Mouse (Mus musculus): ENCODE measurements around the gene Mrpl20. TPM values are rescaled to one million over a fixed set of nuclear protein-coding genes. Genes with fewer than 3 reads are reported as not detected.
A peak's percentile ranks its signal among the peaks of the same experiment; 100 is the strongest.

Mrpl20 gene
- polyA plus RNA-seq (2017; shearing (Covaris generic)) = 100 to 1,000 TPM; 105 to 200 (median 117) TPM

DNA sequence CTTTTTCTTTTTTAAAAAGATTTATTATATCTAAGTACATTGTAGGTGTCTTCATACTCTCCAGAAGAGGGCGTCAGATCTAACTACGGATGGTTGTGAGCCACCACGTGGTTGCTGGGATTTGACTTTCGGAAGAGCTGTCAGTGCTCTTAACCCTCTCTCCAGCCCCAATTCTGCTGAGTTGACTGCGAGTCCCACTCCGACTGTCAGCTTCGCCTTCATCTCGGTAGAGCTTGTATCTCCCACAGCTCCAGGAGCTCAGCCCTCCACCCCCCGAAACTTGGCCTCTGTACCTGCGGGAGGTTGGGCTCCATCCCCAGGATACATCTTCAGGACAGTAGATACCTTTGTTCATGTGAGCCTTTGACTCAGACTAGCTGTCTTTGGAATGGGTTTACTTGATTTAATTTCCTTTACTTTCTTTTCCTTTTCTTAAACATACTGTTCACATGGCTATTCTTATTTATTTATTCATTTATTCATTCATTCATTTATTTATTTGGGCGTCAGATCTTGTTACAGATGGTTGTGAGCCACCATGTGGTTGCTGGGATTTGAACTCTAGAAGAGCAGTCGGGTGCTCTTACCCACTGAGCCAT is at the start of gene Mrpl20:
TSS of gene Mrpl20 (plus strand) at position 138 of the 599 bp plus-strand sequence.
- ATAC-seq = peak; percentile 57

- ATAC-seq = no peak
Measured at GRCm38 (mm10) chr4:155757011-155757410, 45.7 kb upstream of the Mrpl20 start.

DNA sequence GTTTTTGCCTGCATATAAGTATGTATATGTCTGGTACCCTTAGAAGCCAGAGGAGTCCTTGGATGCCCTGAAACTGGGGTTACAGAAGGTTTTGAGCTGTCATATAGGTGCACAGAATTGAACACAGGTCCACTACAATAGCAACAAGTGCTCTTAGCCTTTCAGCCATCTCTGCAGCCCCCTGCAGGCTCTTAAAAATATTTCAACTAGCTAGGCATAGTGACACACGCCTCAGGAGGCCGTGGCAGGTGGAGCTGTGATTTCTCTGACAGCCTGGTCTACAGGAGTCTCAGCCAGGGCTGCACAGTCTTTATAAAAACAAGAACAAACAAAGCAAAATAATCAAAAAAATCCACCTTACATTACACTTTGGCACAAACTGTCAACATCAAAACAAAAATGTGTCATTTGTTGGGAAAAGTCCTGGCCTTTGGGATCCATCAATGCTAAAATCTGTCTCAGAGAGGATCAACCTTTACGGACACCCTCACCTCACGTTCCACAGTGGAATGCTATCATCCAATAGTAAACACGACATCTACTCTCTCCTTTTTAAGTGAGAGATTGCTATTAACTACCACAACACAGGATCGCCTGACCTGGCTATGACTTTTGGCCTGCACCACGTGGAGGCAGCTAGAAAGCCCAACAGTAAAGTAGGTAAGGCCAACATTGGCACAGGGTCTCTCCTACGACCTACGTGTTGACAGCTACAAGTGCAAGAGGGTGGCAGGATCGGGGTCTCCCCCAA is 42.6 kb upstream of the Mrpl20 start:
- peak; percentile 51 for ATAC-seq

DNA sequence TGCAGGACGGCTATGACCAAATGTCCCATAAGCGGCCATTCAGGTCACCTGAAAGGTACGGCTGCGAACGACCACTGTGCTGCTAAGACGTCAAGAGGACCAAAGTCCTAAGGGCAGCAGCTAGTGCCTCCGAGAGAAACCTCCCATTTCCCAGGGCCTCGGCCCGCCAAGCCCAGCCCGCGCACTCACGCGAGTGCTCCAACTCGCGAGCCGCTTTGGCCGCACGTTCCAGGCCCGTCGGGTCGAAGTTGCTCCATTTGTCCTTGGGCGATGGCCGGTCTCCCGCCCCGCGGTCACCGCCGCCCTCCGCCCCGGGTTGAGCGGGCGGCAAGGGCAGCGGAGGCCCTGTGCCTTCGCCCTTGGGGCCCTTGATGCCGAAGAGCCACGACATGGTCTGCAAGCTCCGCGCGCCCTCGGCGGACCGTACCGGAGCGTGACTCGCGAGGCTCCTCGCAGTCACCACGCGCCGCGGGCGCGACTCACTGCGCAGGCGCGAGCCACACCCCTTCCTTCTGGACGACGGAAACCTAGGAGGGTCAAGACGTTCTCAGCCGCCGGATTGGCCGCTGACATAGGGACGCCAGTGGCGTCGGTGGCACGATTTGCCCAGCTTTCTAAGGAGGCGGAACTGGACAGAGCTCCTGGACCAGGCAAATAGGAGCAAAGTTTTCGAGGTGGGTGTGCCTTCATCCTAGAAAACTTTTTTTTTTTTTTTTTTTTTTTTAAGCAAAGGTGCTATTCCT is 41.9 kb upstream of the Mrpl20 start, which contains the start of gene Atad3a:
TSS of gene Atad3a (minus strand) at position 481 of the 743 bp plus-strand sequence.
- peak; percentile 93 for ATAC-seq

GRCm38 (mm10) chr4:155761356-155762099 is 41.1 kb upstream of the Mrpl20 start:
- no peak for ATAC-seq

GRCm38 (mm10) chr4:155762357-155762756 is 40.3 kb upstream of the Mrpl20 start:
- no peak for ATAC-seq

GRCm38 (mm10) chr4:155769496-155769879 is 33.2 kb upstream of the Mrpl20 start:
- no peak for ATAC-seq

DNA sequence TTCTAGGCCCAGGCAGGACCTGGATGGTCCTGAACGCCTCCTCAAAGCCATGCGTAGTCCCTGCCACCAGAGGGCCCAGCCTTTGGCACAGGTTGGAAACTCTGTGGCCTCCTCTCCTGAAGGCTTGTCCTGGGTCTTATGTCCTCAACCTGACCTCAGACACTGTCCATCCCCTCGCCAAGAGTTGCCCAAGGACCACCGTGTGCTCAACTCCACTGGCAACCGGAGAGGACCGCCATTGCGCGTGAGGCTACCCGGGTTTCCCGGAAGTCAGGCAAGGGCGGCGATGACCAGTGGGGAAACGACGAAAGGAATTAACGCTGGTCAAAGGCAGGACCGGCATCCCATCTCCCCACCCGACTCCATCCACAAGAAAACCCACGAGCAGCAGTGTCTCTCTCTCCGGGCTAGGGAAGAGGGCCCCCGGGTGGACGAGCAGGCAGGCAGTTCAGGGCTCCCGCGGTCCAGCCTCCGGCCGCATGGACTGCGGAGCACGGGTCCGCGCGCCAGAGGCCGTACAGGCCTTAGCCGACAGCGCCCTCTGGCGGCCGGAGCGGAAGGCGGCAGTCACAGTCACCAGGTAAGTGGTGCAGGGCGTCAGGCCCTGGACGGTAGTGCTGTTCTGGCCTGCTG is 32.7 kb upstream of the Mrpl20 start:
- peak; percentile 62 for ATAC-seq

DNA sequence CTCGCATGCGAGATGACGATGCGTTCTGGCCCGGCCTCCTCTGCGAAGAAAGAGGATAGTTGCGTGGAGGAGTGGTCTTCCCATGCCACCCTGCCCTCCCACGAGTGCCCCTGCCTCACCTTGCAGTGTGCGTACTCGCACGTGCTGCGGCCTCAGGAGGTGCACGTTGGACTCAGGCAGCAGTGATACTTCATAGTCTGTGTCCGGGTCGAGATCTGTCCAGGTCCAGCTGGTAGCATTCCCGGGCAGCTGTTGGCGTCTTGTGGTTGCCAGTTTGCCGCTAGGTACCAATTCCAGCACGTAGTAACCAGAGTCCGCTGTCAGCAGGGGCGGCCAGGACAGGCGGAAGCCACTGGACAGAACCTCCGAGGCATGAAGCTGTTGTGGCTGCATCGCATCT is 32.1 kb upstream of the Mrpl20 start:
- ATAC-seq = no peak

- ATAC-seq = no peak
Measured at GRCm38 (mm10) chr4:155771706-155772105, 31.0 kb upstream of the Mrpl20 start.

DNA sequence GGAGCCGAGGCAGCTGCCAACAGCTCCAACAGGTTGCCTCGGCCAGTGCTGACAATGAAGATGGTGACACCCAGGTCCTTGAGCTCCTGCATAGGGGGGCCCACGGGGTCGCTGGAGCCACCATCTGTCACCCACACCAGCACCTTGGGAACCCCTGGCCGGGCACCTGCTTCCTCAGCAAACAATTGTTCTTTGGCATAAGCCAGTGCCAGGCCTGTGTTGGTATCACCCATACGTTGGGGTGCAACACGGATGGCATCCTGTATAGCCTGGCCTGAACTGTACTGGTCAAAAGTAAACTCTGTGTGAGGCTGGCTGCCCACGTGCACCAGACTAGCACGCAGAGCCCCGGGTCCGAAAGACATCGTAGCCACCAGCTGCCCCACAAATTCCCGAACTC is 29.9 kb upstream of the Mrpl20 start:
- ATAC-seq = no peak

GRCm38 (mm10) chr4:155773335-155774078 is 29.2 kb upstream of the Mrpl20 start:
- ATAC-seq = no peak

DNA sequence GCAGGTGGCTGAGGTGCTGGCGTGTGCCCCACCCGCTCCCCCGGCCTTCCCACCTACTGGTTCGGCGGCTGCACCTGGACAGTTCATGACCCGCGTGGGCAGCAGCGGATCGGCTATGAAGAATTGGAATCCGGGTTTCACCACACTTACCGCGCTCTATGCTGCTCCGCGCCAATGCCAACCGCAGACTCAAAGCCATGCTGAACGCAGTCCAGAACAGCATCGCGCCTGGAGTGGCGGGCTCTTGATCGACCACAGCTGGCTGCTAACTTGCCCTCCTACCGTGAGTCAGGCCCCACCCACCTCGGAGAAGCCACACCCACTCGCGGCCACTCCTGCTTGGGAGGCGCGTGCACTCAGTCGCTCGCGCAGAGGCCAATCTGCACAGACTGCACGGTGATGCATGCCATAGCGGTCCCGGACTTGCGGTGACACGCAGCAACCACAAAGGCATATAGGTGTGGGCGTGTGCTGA is 28.4 kb upstream of the Mrpl20 start, which contains the start of gene Vwa1:
TSS of gene Vwa1 (minus strand) at position 419 of the 475 bp plus-strand sequence.
- peak; percentile 63 for ATAC-seq

- ATAC-seq = no peak
Measured at GRCm38 (mm10) chr4:155774971-155775740, 27.5 kb upstream of the Mrpl20 start.

GRCm38 (mm10) chr4:155775855-155776254 is 26.8 kb upstream of the Mrpl20 start:
- no peak for ATAC-seq

GRCm38 (mm10) chr4:155776704-155777335 is 25.9 kb upstream of the Mrpl20 start:
- no peak for ATAC-seq

DNA sequence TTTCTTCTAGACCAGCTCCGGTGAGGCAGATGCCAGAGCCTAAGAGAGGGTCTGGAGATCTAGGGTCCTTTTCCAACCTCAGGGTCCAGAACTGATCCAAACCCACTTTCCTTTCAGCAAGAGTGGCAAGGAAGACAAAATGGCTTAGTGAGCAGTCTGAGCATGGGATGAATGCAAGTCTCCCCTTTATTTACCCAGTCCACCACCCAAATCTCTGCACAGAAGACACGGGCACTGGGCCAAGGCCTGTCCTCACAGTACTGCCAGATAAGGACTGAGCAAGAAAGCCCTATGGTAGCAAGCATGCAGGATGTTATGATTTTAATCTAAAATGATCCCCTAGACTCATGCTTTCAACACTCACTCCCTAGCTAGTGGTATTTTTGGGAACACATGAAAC is 24.9 kb upstream of the Mrpl20 start:
- no peak for ATAC-seq

- no peak for ATAC-seq
Measured at GRCm38 (mm10) chr4:155779498-155779897, 23.2 kb upstream of the Mrpl20 start.

- no peak for ATAC-seq
Measured at GRCm38 (mm10) chr4:155780895-155781294, 21.8 kb upstream of the Mrpl20 start.

Data from inflammation-experienced regulatory T-cells, adult 6 months (primary cell).